Mouse (Mus musculus): ENCODE measurements at regions not wholly inside any gene's neighbourhood (a gene's known extent, or its start where the extent isn't known, plus 50 kb on each side); places are given as distances from the start of the nearest gene placed in this dataset.

DNA sequence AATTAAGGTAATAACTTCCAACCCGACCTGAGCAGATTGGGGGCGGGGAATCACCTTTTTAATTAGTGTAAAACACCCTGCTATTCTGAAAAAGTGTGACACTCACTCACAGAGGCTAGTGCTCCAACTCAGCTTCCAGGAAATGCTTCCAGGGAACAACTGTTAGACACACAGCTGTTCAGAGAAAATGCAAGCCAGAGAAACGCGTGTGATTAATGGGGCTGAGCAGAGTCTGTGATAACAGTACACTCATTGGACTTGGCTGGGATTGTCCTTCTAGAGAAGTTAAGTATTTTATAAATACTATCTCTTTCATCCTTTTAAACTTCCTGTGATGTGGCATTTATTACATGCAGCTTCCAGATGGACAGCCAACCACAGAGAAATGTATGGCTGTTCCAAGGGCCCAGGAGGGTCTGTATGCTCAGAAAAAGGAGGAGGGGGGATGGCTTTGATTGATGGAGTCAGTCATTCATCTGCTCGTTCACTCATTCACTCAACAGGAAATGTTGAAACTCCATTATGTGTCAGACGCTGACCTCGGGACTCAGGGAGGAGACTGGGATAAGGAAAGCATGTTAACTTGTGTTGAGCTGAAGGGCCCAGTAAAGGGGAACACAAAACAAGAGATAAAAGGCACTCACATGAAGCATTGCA, 332.9 kb downstream of the Efnb2 start:
- TF ChIP-seq CTCF (IDR thresholded peaks at IDR 0.05) (no peak), EP300 (IDR thresholded peaks at IDR 0.05) (peak; percentile 16; the same call in 1 of the 2 replicates)

All from lung, postnatal 0 days (tissue).